8 mouse cellular contexts compared by ENCODE assay signal in the genomic region with DNA sequence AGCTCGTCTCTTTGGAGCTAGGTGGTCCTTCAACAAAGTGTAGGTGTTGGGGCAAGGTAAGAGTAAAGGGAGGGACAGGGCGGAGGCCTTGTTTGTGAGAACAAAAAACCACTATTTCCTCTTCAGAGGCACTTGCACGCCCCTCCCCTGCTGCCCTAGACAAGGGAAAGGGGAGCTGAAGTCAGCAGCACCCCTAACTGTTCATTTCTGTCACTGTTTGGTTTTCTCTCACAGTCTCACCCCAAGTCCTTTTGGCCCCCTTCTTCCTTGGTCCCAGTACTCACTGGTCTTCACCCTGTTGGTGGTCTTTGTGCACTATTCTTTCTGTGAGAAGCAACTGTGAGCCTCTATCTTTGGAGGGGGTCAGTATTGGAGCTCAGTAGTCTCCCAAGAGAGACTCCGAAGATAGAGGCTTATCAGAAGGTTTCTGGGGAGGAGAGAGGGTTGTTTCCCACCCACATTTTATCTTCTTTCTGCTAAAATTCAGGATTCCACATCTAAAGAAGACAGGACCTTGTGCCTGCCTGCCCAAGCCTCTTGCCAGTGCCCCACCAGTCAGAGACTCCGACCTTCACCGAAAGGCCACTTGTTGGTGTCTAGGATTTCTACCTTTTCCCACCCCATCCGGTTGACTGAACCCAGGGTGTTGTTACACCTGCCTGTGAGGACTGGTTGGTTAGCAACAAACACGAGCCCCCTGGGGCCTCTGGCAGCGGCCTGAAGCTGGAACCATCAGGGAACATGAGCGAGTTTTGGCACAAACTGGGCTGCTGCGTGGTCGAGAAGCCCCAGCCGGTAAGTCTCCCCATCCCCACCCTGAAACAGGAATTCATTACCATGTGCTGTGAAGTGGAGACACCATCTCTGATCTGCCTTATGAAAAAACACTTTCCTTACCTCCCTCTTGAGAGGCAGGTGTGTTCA. TPM values are rescaled to one million over a fixed set of nuclear protein-coding genes. Genes with fewer than 3 reads are reported as not detected.
DNase-seq lines count a peak whose midpoint lies in the region; ATAC-seq and TF ChIP-seq lines count a peak whose summit lies in the region.

Gene Mllt11 (minus strand): TSS at position 874 of the 924 bp plus-strand sequence.

- no peaks in the 10 kb centered on the region for H3K9me3 ChIP-seq in forebrain, embryonic 13.5 days (replicated peaks)

- peaks cover 3% of the 10 kb centered on the region for H3K36me3 ChIP-seq in testis, adult 2 months (ENCODE audit: control insufficient read depth, insufficient read depth, low read length)
- H3K36me3 ChIP-seq in forebrain, embryonic 13.5 days (ENCODE audit: poor library complexity, severe bottlenecking) = peaks cover 50% of the 10 kb centered on the region
- peaks cover 12% of the 10 kb centered on the region; the same call in 1 of the 2 replicates for H3K36me3 ChIP-seq in liver, adult 2 months (ENCODE audit: control insufficient read depth, insufficient read depth, low read length)

- no peaks in the 10 kb centered on the region for H3K27me3 ChIP-seq in testis, adult 2 months (ENCODE audit: control insufficient read depth, insufficient read depth, low read length)
- H3K27me3 ChIP-seq in forebrain, embryonic 13.5 days = no peaks in the 10 kb centered on the region
- H3K27me3 ChIP-seq in liver, adult 2 months (ENCODE audit: control insufficient read depth, insufficient read depth, low read length) = no peaks in the 10 kb centered on the region

- 81% methylated on average over 13 of the region's 13 CpGs for WGBS in forebrain, embryonic 13.5 days
- 92% methylated on average over 13 of the region's 13 CpGs for WGBS in liver, adult 2 months

- H3K4me1 ChIP-seq in testis, adult 2 months (ENCODE audit: control insufficient read depth, insufficient read depth, low read length) = peaks cover 6% of the 10 kb centered on the region
- H3K4me1 ChIP-seq in forebrain, embryonic 13.5 days = peaks cover 34% of the 10 kb centered on the region
- peaks cover 3% of the 10 kb centered on the region for H3K4me1 ChIP-seq in liver, adult 2 months (ENCODE audit: control insufficient read depth, insufficient read depth, low read length)

- peak within 1 kb of the TSS; percentile 94 for H3K4me3 ChIP-seq in testis, adult 2 months (ENCODE audit: control insufficient read depth, low read depth, low read length)
- H3K4me3 ChIP-seq in forebrain, embryonic 13.5 days = peak within 1 kb of the TSS; percentile 90
- no peak within 1 kb of the TSS for H3K4me3 ChIP-seq in liver, adult 2 months (ENCODE audit: insufficient read depth, low read depth, low read length)

- peak; percentile 17; the same call in 1 of the 2 replicates for TF ChIP-seq POLR2A in testis, adult 2 months (IDR thresholded peaks at IDR 0.05; ENCODE audit: control insufficient read depth, low read depth, low read length)
- no peak for TF ChIP-seq POLR2A in liver, adult 2 months (IDR thresholded peaks at IDR 0.05; ENCODE audit: extremely low read depth, insufficient read depth, low read length)

- no peak for DNase-seq in testis, postnatal 10 days (ENCODE audit: low spot score)
- DNase-seq in kidney, adult 11 months = peak; percentile 57
- no peak for DNase-seq in liver, adult 2 months (ENCODE audit: extremely low read depth, low read depth, low spot score)
- no peak for DNase-seq in ovary, adult 18-20 months (ENCODE audit: low spot score)
- DNase-seq in MN1 (ENCODE audit: low spot score) = no peak

- peak within 1 kb of the TSS; percentile 94 for H3K4me2 ChIP-seq in forebrain, embryonic 13.5 days

- peaks cover 9% of the 10 kb centered on the region; the same call in 1 of the 2 replicates for H3K79me2 ChIP-seq in liver, adult 2 months (ENCODE audit: control insufficient read depth, insufficient read depth, low read length)

- no peak for TF ChIP-seq CTCF in testis, adult 2 months (IDR thresholded peaks at IDR 0.05; ENCODE audit: control insufficient read depth, insufficient read depth, insufficient replicate concordance, low read depth, low read length)
- TF ChIP-seq CTCF in liver, adult 2 months (IDR thresholded peaks at IDR 0.05; ENCODE audit: low read depth, low read length) = no peak

- ATAC-seq in forebrain, embryonic 13.5 days = no peak
- no peak for ATAC-seq in monocyte, adult 5-6 weeks (replicated peaks; ENCODE audit: insufficient number of reproducible peaks, low FRiP score, low TSS enrichment, poor library complexity, severe bottlenecking)

- H3K27ac ChIP-seq in testis, adult 2 months (ENCODE audit: control insufficient read depth, insufficient read depth, low read depth, low read length) = peak within 1 kb of the TSS; percentile 83
- H3K27ac ChIP-seq in forebrain, embryonic 13.5 days = peak within 1 kb of the TSS; percentile 96
- peak within 1 kb of the TSS; percentile 57 for H3K27ac ChIP-seq in liver, adult 2 months (replicated peaks; ENCODE audit: insufficient read depth, low read depth, low read length)

- peak within 1 kb of the TSS; percentile 97 for H3K9ac ChIP-seq in forebrain, embryonic 13.5 days
- peak within 1 kb of the TSS; percentile 45 for H3K9ac ChIP-seq in liver, adult 2 months (ENCODE audit: low read depth, low read length)

RNA-seq across cellular contexts. Expression of gene Mllt11, which starts in this region (rescaled TPM):
- 744 and 839 TPM in 2 replicates for polyA plus RNA-seq in testis, adult 2 months (2012; rRNA removed)
- polyA plus RNA-seq in forebrain, embryonic 13.5 days (2015; fragmentation: Nextera tagmentation; extraction: Ambion mirVana) = 174 and 191 TPM in 2 replicates
- 0.81 and 0.83 TPM in 2 replicates for total RNA-seq in liver, adult 2 months (2014; rRNA removed)
- polyA plus RNA-seq in liver, adult 2 months (2012; rRNA removed) = 0.81 and 1.4 TPM in 2 replicates
- total RNA-seq in monocyte, adult 5-6 weeks (2017) = 6.2 to 18.2 TPM (median 9.1 TPM) in 3 replicates

Comparison
In these comparisons a context has a peak if more than half of its experiments do, and no peak if none do; other contexts are left out.
1. RNA of gene Mllt11 (polyA plus RNA-seq): 744 to 839 TPM in testis, adult 2 months and 174 to 191 TPM in forebrain, embryonic 13.5 days; 0.81 to 1.4 TPM in liver, adult 2 months; every median in the first group is over 10 times any median in the second.
2. Peak in every context shown above with its lines, with median percentiles within 50 percentile points of each other: H3K27ac ChIP-seq.